Mouse (Mus musculus) limb, embryonic 15.5 days (tissue): Measurements from ENCODE around the gene Rara. TPM values are rescaled to one million over a fixed set of nuclear protein-coding genes. Genes with fewer than 3 reads are reported as not detected.
"Not testable (repeated sequence)": the region's sequence is repeated elsewhere in the genome, so short reads cannot be mapped to it uniquely, and the experiment has no call there.

ENCODE experiments used
- ATAC-seq: fragments of 200-750 bp; cut with Nextera tagmentation; 2 replicates; pipeline ENCODE4 v1.8.0; 2017; ENCODE audit warnings: low read depth, moderate TSS enrichment; ENCODE audit not compliant: insufficient number of reproducible peaks, low FRiP score, low TSS enrichment
- H3K27ac ChIP-seq: fragments of 300-500 bp; sonication (generic); 2 replicates; pipeline ENCODE4 v1.5.1; 2015; ENCODE audit warnings: moderate library complexity, mild to moderate bottlenecking, inconsistent platforms
- H3K27me3 ChIP-seq: fragments of 300-500 bp; sonication (generic); 2 replicates; pipeline ENCODE4 v1.6.1; 2015; ENCODE audit warnings: inconsistent platforms
- H3K36me3 ChIP-seq: fragments of 300-500 bp; sonication (generic); 2 replicates; pipeline ENCODE4 v1.6.1; 2015; ENCODE audit warnings: inconsistent platforms
- H3K4me1 ChIP-seq: fragments of 300-500 bp; sonication (generic); 2 replicates; pipeline ENCODE4 v1.6.1; 2015; ENCODE audit warnings: inconsistent platforms
- H3K4me2 ChIP-seq: fragments of 300-500 bp; sonication (generic); 2 replicates; pipeline ENCODE4 v1.6.1; 2015; ENCODE audit warnings: mild to moderate bottlenecking, inconsistent platforms
- H3K4me3 ChIP-seq: fragments of 300-500 bp; sonication (generic); 2 replicates; pipeline ENCODE4 v1.5.1; 2015; ENCODE audit warnings: mild to moderate bottlenecking, inconsistent platforms
- H3K9ac ChIP-seq: fragments of 300-500 bp; sonication (generic); 2 replicates; pipeline ENCODE4 v1.6.1; 2015; ENCODE audit warnings: inconsistent platforms
- H3K9me3 ChIP-seq: fragments of 300-500 bp; sonication (generic); 2 replicates; pipeline ENCODE4 v1.6.1; 2016; ENCODE audit warnings: inconsistent platforms
- WGBS: fragments of 180-500 bp; shearing (Covaris S2); methylation state at CpG from one replicate; pipeline ENCODE4 v1.1.7; 2015; 5-methylcytosine and 5-hydroxymethylcytosine counted together
- polyA plus RNA-seq: library from polyadenylated mRNA; unstranded; fragments of >200 nt; fragmentation: Nextera tagmentation; extraction: Ambion mirVana; gene quantifications from 2 replicates; pipeline ENCODE4 v1.2.1, GENCODE M21; 2015

Rara gene
- polyA plus RNA-seq, 1 experiment from 2014 or later = 43.9 TPM

GRCm38 (mm10) chr11:98907437-98908173, 20.0 kb upstream of the Rara start, which contains the start of gene Cdc6:
Gene Cdc6, plus strand, starts transcription at chr11:98907801.
- Histone ChIP-seq H3K36me3 (peaks cover 33% of the 10 kb centered on the region), H3K4me2 (peak within 1 kb of the TSS; percentile 97), H3K27ac (peak within 1 kb of the TSS; percentile 43; the same call in 1 of the 2 replicates), H3K9ac (peak within 1 kb of the TSS; percentile 45), H3K9me3 (no peaks in the 10 kb centered on the region), H3K4me3 (peak within 1 kb of the TSS; percentile 59), H3K27me3 (no peaks in the 10 kb centered on the region), H3K4me1 (peaks cover 27% of the 10 kb centered on the region)
- WGBS = under 1% methylated on average over 49 of the region's 49 CpGs
- peak; percentile 96 for ATAC-seq

DNA sequence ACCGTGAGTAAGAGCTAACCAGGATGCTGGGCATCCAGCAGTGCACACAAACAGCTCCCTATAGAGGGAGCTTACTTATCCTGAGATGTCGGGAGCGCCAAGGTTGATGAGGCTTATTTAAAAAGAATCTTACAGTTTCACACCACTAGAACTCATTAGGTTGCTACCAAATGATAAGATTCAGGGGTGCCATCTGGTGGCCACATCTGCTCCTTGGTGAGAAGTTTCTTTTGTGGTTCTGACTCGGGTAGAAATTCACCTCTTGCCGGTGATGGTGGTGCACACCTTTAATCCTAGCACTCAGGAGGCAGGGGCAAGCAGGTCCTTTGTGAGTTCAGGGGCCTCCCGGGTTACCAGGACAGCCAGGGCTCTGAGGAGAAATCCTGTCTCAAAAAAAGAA, 18.0 kb upstream of the Rara start:
- peaks cover 27% of the 10 kb centered on the region for H3K4me1 ChIP-seq
- H3K27ac ChIP-seq = no peak overlapping the region
- peaks cover 27% of the 10 kb centered on the region for H3K36me3 ChIP-seq
- H3K27me3 ChIP-seq = no peaks in the 10 kb centered on the region
- H3K9ac ChIP-seq = no peak overlapping the region
- H3K9me3 ChIP-seq = no peaks in the 10 kb centered on the region
- H3K4me2 ChIP-seq = peak overlapping the region; percentile 97; the same call in 1 of the 2 replicates
- no peak overlapping the region; the same call in 1 of the 2 replicates for H3K4me3 ChIP-seq
- 29% methylated on average over 6 of the region's 6 CpGs for WGBS
- ATAC-seq = no peak

- no peak overlapping the region for H3K27ac ChIP-seq
- H3K9me3 ChIP-seq = no peaks in the 10 kb centered on the region
- H3K27me3 ChIP-seq = no peaks in the 10 kb centered on the region
- no peak overlapping the region for H3K4me2 ChIP-seq
- peaks cover 27% of the 10 kb centered on the region for H3K4me1 ChIP-seq
- peaks cover 32% of the 10 kb centered on the region for H3K36me3 ChIP-seq
- 88% methylated on average over 11 of the region's 11 CpGs for WGBS
- no peak overlapping the region for H3K4me3 ChIP-seq
- ATAC-seq = no peak
- H3K9ac ChIP-seq = no peak overlapping the region
These were observed 17.2 kb upstream of the Rara start for GRCm38 (mm10) chr11:98910415-98910814.

DNA sequence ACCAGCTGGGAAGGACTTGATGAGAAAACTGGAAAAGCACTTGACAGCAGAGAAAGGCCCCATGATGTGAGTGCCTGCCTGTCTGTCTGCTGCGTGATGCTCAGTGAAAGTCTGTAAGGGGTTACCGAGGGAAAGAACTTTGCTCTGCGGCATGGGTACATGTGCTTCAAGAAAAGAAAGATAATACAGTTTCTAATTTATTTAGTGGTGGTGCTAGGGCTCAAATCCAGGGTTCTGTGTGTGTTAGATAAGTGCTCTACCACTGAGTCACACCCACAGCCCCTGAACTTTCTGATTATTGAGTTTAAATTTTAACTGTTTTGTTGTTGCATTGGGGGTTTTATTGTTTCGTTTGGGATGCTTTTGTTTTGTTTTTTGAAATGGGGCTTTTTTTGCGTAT, 16.1 kb upstream of the Rara start:
- Histone ChIP-seq H3K4me3 (no peak overlapping the region), H3K9ac (no peak overlapping the region), H3K36me3 (peaks cover 32% of the 10 kb centered on the region), H3K9me3 (no peaks in the 10 kb centered on the region), H3K27me3 (no peaks in the 10 kb centered on the region), H3K4me2 (no peak overlapping the region), H3K4me1 (peaks cover 27% of the 10 kb centered on the region), H3K27ac (no peak overlapping the region)
- ATAC-seq = no peak
- 84% methylated on average over 5 of the region's 5 CpGs for WGBS

DNA sequence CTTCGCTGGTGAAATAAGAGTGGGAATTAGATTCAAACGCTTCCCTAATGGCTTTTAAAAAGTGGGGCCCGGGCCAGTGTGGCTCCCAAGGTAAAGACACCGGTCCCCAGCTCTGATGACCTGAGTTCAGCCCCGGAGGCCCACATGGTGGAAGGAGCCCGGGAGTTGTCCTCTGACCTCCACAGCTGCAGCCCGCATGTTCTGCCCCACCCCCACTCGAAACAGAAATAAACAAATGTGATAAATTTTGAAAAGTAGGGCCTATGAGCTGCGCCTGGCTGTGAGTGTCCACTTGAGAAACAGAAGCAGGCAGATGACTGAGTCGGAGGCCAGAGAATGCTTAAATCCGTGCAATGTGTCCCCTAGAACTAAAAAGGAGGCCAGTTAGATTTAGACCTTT, 13.4 kb upstream of the Rara start:
- Histone ChIP-seq H3K9ac (no peak overlapping the region), H3K27me3 (no peaks in the 10 kb centered on the region), H3K9me3 (no peaks in the 10 kb centered on the region), H3K4me1 (peaks cover 17% of the 10 kb centered on the region), H3K27ac (no peak overlapping the region), H3K4me3 (no peak overlapping the region), H3K4me2 (no peak overlapping the region), H3K36me3 (peaks cover 45% of the 10 kb centered on the region)
- ATAC-seq = no peak
- WGBS = 58% methylated on average over 11 of the region's 11 CpGs

DNA sequence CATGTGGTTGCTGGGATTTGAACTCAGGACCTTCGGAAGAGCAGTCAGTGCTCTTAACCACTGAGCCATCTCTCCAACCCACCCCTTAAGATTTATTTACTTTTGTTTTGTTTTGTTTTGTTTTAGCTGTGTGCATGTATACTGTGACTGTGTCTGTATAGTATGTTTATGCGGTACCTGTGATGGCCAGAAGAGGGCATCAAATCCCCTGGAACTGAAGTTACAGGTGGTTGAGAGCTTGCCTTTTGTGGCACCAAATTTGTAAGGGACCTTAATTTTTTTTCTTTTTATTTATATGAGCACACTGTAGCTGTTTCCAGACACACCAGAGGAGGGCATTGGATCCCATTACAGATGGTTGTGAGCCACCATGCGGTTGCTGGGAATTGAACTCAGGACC, 11.2 kb upstream of the Rara start:
- not testable (repeated sequence) for ATAC-seq, H3K27me3 ChIP-seq, H3K27ac ChIP-seq, H3K9ac ChIP-seq, H3K9me3 ChIP-seq, H3K4me2 ChIP-seq, H3K4me3 ChIP-seq
- H3K4me1 ChIP-seq = peaks cover 11% of the 10 kb centered on the region; the same call in 1 of the 2 replicates
- 92% methylated on average over 3 of the region's 3 CpGs for WGBS
- peaks cover 44% of the 10 kb centered on the region for H3K36me3 ChIP-seq

- H3K4me3 ChIP-seq = no peak overlapping the region
- ATAC-seq = no peak
These were observed 10.1 kb upstream of the Rara start for GRCm38 (mm10) chr11:98917428-98918005.

GRCm38 (mm10) chr11:98918231-98918630, 9.4 kb upstream of the Rara start:
- no peaks in the 10 kb centered on the region for H3K27me3 ChIP-seq
- H3K4me1 ChIP-seq = peaks cover 24% of the 10 kb centered on the region
- peaks cover 36% of the 10 kb centered on the region for H3K36me3 ChIP-seq
- peak overlapping the region; percentile 59 for H3K27ac ChIP-seq
- 56% methylated on average over 9 of the region's 9 CpGs for WGBS
- H3K4me2 ChIP-seq = no peak overlapping the region
- no peaks in the 10 kb centered on the region for H3K9me3 ChIP-seq
- no peak overlapping the region for H3K4me3 ChIP-seq
- no peak overlapping the region for H3K9ac ChIP-seq
- no peak for ATAC-seq

More at GRCm38 (mm10) chr11:98917428-98918005, 10.1 kb upstream of the Rara start:
- Histone ChIP-seq H3K4me2 (no peak overlapping the region), H3K27me3 (no peaks in the 10 kb centered on the region), H3K27ac (peak overlapping the region; percentile 59), H3K9ac (no peak overlapping the region), H3K36me3 (peaks cover 36% of the 10 kb centered on the region), H3K9me3 (no peaks in the 10 kb centered on the region), H3K4me1 (peaks cover 17% of the 10 kb centered on the region)
- 52% methylated on average over 13 of the region's 13 CpGs for WGBS

GRCm38 (mm10) chr11:98919009-98919408, 8.6 kb upstream of the Rara start:
- no peak overlapping the region for H3K4me3 ChIP-seq
- H3K9me3 ChIP-seq = no peaks in the 10 kb centered on the region
- peaks cover 35% of the 10 kb centered on the region for H3K36me3 ChIP-seq
- H3K27me3 ChIP-seq = no peaks in the 10 kb centered on the region
- no peak overlapping the region for H3K27ac ChIP-seq
- H3K4me2 ChIP-seq = no peak overlapping the region
- H3K9ac ChIP-seq = no peak overlapping the region
- ATAC-seq = no peak
- WGBS = 86% methylated on average over 11 of the region's 11 CpGs
- H3K4me1 ChIP-seq = peaks cover 32% of the 10 kb centered on the region

DNA sequence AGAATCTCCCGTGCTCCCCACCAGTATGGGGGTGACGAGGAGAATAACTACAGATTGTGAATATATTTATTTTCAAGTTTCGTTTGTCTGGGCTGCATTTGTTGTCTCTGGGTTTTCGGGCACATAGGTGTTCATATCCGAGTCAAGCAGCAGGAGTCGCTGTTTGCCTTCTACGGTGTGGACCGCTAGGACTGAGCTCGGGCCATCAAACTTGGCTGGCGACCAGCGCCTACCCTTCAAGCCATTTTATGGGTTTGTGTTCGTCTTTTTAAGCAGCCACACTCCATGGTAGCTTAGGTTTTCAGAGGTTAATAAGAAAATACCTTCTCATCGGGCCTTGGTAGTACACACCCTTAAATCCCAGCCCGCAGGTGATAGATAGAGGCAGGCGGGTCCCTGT, 5.8 kb upstream of the Rara start:
- not testable (repeated sequence) for H3K4me3 ChIP-seq, H3K9me3 ChIP-seq, ATAC-seq, H3K27me3 ChIP-seq, H3K9ac ChIP-seq
- Histone ChIP-seq H3K4me1 (peaks cover 57% of the 10 kb centered on the region), H3K4me2 (peak overlapping the region; percentile 25), H3K36me3 (peaks cover 20% of the 10 kb centered on the region; the same call in 1 of the 2 replicates), H3K27ac (peak overlapping the region; percentile 89; the same call in 1 of the 2 replicates)
- WGBS = 24% methylated on average over 15 of the region's 15 CpGs

GRCm38 (mm10) chr11:98922307-98922706, 5.3 kb upstream of the Rara start:
- Histone ChIP-seq H3K4me2 (peak overlapping the region; percentile 25), H3K36me3 (peaks cover 17% of the 10 kb centered on the region; the same call in 1 of the 2 replicates), H3K4me1 (peaks cover 62% of the 10 kb centered on the region), H3K27ac (peak overlapping the region; percentile 89)
- not testable (repeated sequence) for ATAC-seq, H3K9me3 ChIP-seq, H3K9ac ChIP-seq, H3K27me3 ChIP-seq, H3K4me3 ChIP-seq
- WGBS = 12% methylated on average over 10 of the region's 10 CpGs
